Mouse (Mus musculus): ENCODE results near the gene Syce1l. TPM values are rescaled to one million over a fixed set of nuclear protein-coding genes. Genes with fewer than 3 reads are reported as not detected.

Gene Syce1l
- polyA plus RNA-seq, 1 experiment, result not detected

DNA sequence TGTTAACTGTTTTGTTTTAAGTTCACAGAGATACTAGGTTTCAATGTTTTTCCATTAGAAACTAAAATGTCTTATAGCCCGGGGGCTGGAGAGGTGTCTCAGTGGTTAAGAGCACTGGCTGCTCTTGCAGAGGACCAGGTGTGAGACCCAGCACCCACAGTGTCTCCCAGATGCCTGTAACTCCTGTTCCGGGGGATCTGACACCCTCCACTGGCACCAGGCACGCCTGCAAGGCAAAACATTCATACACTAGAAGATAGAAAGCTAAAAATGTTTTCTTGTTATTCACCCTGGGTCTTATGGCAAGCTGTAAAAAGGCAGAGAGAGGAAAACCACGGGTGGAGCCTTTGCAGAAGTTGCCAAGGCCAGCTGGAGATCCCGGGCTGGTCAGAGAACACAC is 2.2 kb downstream of the Syce1l start:
- TF ChIP-seq POLR2A (IDR thresholded peaks at IDR 0.05; ENCODE audit: borderline replicate concordance, low read depth, low read length) (no peak), CTCF (IDR thresholded peaks at IDR 0.05; ENCODE audit: low read depth, low read length) (no peak)
- Histone ChIP-seq H3K4me1 (ENCODE audit: control insufficient read depth, insufficient read depth, low read length) (peaks cover 3% of the 10 kb centered on the region; the same call in 1 of the 2 replicates), H3K27ac (ENCODE audit: insufficient read depth, low read depth, low read length) (no peak overlapping the region), H3K4me3 (ENCODE audit: insufficient read depth, low read length) (no peak overlapping the region)

DNA sequence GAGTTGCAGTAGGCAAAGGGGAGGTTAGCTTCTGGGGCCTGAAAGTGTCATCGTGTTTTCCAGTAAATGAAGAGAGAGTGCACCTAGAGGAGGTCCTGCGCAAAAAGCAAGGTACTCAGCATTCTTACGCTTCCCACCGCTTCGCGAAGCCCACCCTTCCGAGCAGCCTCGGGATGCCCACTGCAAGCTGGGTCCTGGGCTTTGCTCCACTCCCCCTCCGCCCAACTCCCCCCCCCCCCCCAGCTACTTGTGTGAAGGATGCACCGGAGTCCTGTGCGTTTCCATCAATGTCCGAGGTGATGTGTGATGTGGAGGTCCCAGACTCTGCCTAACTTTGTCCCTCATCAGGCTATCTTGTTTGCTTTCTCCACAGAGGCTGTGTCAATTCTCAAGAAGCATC is 9.4 kb downstream of the Syce1l start:
- no peak overlapping the region for H3K4me3 ChIP-seq (ENCODE audit: insufficient read depth, low read length)
- H3K4me1 ChIP-seq (ENCODE audit: control insufficient read depth, insufficient read depth, low read length), result peaks cover 19% of the 10 kb centered on the region
- TF ChIP-seq CTCF (IDR thresholded peaks at IDR 0.05; ENCODE audit: low read depth, low read length), result no peak
- no peak for TF ChIP-seq POLR2A (IDR thresholded peaks at IDR 0.05; ENCODE audit: borderline replicate concordance, low read depth, low read length)

DNA sequence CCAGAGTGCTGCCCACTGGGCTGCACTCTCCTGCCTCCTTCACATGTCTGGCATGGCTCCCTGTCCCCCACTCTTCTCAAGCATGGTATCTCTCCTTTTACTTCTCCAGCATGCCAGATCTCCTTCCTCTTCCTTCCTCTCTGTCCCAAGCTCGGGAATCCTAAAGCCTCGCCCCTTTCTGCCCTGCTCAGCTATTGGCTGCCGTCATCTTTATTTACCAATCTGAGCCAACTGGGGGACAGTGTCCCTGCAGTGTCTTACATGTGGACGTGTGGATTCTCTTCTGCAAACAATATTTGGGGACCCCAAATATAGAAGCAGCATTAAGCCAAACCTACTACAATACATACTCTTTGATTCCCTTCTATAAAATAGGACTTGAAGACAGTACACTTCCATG is 10.1 kb downstream of the Syce1l start:
- no peak overlapping the region for H3K27ac ChIP-seq (ENCODE audit: insufficient read depth, low read depth, low read length)
- no peak for TF ChIP-seq POLR2A (IDR thresholded peaks at IDR 0.05; ENCODE audit: borderline replicate concordance, low read depth, low read length)
- TF ChIP-seq CTCF (IDR thresholded peaks at IDR 0.05; ENCODE audit: low read depth, low read length), result no peak
- no peak overlapping the region for H3K4me3 ChIP-seq (ENCODE audit: insufficient read depth, low read length)
- H3K4me1 ChIP-seq (ENCODE audit: control insufficient read depth, insufficient read depth, low read length), result peaks cover 19% of the 10 kb centered on the region

More for the DNA sequence above, 9.4 kb downstream of the Syce1l start:
- no peak overlapping the region for H3K27ac ChIP-seq (ENCODE audit: insufficient read depth, low read depth, low read length)

- TF ChIP-seq CTCF (IDR thresholded peaks at IDR 0.05; ENCODE audit: low read depth, low read length) (no peak), POLR2A (IDR thresholded peaks at IDR 0.05; ENCODE audit: borderline replicate concordance, low read depth, low read length) (no peak)
- Histone ChIP-seq H3K4me1 (ENCODE audit: control insufficient read depth, insufficient read depth, low read length) (peaks cover 19% of the 10 kb centered on the region), H3K27ac (ENCODE audit: insufficient read depth, low read depth, low read length) (peak overlapping the region; percentile 52), H3K4me3 (ENCODE audit: insufficient read depth, low read length) (0 out of 2 replicates have a peak overlapping the region, but pooled peaks have one; percentile 21)
Observed at GRCm38 (mm10) chr8:113656154-113656553, 13.1 kb downstream of the Syce1l start.

DNA sequence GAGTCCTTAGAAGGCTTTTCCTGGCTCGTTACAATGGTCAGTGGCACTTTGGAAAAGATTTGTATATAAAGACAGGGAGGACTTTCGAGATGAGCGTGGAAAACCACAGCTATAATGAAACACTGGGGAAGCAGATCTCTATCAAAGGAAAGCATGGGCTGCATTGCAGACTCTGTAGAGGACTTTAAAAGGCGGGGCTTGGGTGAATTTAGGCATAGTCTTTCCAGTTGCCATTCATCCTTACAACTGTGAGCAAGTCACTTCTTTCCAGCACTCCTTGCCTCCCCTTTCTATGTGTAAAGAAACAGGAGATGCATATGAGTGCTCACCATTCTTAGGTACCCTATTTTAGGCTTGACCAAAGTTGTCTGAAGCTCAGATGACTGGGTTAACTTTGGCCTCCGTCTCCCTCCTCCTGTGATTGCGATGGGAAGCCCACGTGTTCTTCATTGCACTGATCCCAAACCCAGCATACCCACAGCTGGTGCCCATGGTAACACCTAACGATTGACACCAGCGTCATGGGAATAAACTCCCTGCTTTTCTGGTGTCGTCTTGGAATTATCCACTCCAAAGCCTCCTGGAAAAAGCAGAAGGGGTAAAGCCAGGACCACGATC is 13.8 kb downstream of the Syce1l start:
- Histone ChIP-seq H3K4me1 (ENCODE audit: control insufficient read depth, insufficient read depth, low read length) (peaks cover 19% of the 10 kb centered on the region), H3K4me3 (ENCODE audit: insufficient read depth, low read length) (no peak overlapping the region), H3K27ac (ENCODE audit: insufficient read depth, low read depth, low read length) (peak overlapping the region; percentile 52)
- TF ChIP-seq POLR2A (IDR thresholded peaks at IDR 0.05; ENCODE audit: borderline replicate concordance, low read depth, low read length), result no peak
- no peak for TF ChIP-seq CTCF (IDR thresholded peaks at IDR 0.05; ENCODE audit: low read depth, low read length)

DNA sequence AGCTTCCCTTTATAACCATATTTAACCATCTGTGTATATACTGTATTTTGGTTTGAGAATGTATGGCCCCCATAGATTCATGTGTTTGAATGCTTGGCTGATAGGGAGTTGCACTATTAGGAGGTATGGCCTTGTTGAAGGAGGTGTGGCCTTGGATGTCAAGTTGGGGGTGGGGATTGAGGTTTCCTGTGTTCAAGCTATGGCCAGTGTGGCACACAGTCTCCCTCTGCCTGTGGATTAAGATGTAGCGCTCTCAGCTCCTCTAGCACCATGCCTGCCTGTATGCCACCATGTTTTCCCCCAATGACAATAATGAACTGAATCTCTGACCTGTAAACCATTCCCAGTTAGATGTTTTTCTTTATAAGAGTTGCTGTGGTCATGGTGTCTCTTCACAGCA is 17.1 kb downstream of the Syce1l start:
- no peak overlapping the region for H3K4me3 ChIP-seq (ENCODE audit: insufficient read depth, low read length)

GRCm38 (mm10) chr8:113664544-113664943 is 21.5 kb downstream of the Syce1l start:
- Histone ChIP-seq H3K27ac (ENCODE audit: insufficient read depth, low read depth, low read length) (no peak overlapping the region), H3K4me1 (ENCODE audit: control insufficient read depth, insufficient read depth, low read length) (no peaks in the 10 kb centered on the region), H3K4me3 (ENCODE audit: insufficient read depth, low read length) (no peak overlapping the region)
- TF ChIP-seq POLR2A (IDR thresholded peaks at IDR 0.05; ENCODE audit: borderline replicate concordance, low read depth, low read length) (no peak), CTCF (IDR thresholded peaks at IDR 0.05; ENCODE audit: low read depth, low read length) (peak; percentile 42)

More for the DNA sequence above, 17.1 kb downstream of the Syce1l start:
- Histone ChIP-seq H3K27ac (ENCODE audit: insufficient read depth, low read depth, low read length) (no peak overlapping the region), H3K4me1 (ENCODE audit: control insufficient read depth, insufficient read depth, low read length) (peaks cover 19% of the 10 kb centered on the region)
- no peak for TF ChIP-seq CTCF (IDR thresholded peaks at IDR 0.05; ENCODE audit: low read depth, low read length)
- TF ChIP-seq POLR2A (IDR thresholded peaks at IDR 0.05; ENCODE audit: borderline replicate concordance, low read depth, low read length), result no peak

GRCm38 (mm10) chr8:113665036-113665435 is 22.0 kb downstream of the Syce1l start:
- Histone ChIP-seq H3K27ac (ENCODE audit: insufficient read depth, low read depth, low read length) (no peak overlapping the region), H3K4me3 (ENCODE audit: insufficient read depth, low read length) (no peak overlapping the region), H3K4me1 (ENCODE audit: control insufficient read depth, insufficient read depth, low read length) (no peaks in the 10 kb centered on the region)
- no peak for TF ChIP-seq POLR2A (IDR thresholded peaks at IDR 0.05; ENCODE audit: borderline replicate concordance, low read depth, low read length)
- TF ChIP-seq CTCF (IDR thresholded peaks at IDR 0.05; ENCODE audit: low read depth, low read length), result no peak

GRCm38 (mm10) chr8:113665951-113666350 is 22.9 kb downstream of the Syce1l start:
- Histone ChIP-seq H3K4me3 (ENCODE audit: insufficient read depth, low read length) (no peak overlapping the region), H3K4me1 (ENCODE audit: control insufficient read depth, insufficient read depth, low read length) (no peaks in the 10 kb centered on the region)
- TF ChIP-seq POLR2A (IDR thresholded peaks at IDR 0.05; ENCODE audit: borderline replicate concordance, low read depth, low read length) (no peak), CTCF (IDR thresholded peaks at IDR 0.05; ENCODE audit: low read depth, low read length) (no peak)

GRCm38 (mm10) chr8:113666714-113667432 is 23.9 kb downstream of the Syce1l start:
- TF ChIP-seq CTCF (IDR thresholded peaks at IDR 0.05; ENCODE audit: low read depth, low read length), result no peak
- TF ChIP-seq POLR2A (IDR thresholded peaks at IDR 0.05; ENCODE audit: borderline replicate concordance, low read depth, low read length), result no peak
- Histone ChIP-seq H3K4me3 (ENCODE audit: insufficient read depth, low read length) (no peak overlapping the region), H3K27ac (ENCODE audit: insufficient read depth, low read depth, low read length) (no peak overlapping the region), H3K4me1 (ENCODE audit: control insufficient read depth, insufficient read depth, low read length) (no peaks in the 10 kb centered on the region)

More at GRCm38 (mm10) chr8:113665951-113666350, 22.9 kb downstream of the Syce1l start:
- H3K27ac ChIP-seq (ENCODE audit: insufficient read depth, low read depth, low read length), result no peak overlapping the region

All from bone marrow macrophage, adult 2 months (primary cell).